Mouse (Mus musculus) cerebellum, adult 9-11 months (tissue): ENCODE results near the gene Prickle2.

ENCODE experiments used
- DNase-seq: peaks from one replicate; pipeline ENCODE4 v3.0.0; 2022

Gene Prickle2

DNA sequence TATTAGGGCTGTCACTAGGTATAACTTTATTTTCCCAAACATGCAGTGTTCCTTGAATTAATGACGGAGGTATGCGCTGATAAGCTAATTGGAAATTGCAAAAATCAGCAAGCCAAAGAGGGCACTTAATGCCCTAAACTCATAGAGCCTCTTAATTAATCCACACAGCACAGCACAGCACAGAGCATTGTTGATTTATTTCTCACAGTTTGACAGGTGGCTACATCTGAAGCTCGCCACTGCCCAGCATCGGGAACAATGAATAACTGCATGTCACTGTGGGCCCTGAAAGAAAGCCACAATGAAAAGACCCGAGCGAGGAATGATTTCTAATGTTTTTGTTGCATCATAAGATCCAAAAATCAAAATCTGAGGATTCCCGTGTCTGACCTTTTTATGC is 359.2 kb downstream of the Prickle2 start:
- no peak for DNase-seq

DNA sequence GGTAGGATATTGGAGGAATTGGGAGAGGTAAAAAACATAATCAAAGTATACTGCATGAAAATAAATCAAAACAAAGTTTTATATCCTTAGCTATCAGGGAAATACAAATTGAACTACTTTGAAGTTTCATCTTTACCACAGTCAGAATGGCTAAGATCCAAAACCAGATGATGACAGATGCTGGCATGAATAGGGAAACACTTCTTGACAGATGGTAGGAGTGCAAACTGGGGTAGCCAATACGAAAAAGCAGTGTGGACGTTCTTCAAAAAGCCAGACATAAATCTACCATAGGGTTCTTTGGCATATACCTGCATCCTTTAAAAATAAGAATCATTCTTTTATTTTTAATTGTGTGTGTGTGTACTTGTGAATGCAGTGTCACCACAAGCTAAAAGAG is 360.8 kb downstream of the Prickle2 start:
- no peak for DNase-seq

DNA sequence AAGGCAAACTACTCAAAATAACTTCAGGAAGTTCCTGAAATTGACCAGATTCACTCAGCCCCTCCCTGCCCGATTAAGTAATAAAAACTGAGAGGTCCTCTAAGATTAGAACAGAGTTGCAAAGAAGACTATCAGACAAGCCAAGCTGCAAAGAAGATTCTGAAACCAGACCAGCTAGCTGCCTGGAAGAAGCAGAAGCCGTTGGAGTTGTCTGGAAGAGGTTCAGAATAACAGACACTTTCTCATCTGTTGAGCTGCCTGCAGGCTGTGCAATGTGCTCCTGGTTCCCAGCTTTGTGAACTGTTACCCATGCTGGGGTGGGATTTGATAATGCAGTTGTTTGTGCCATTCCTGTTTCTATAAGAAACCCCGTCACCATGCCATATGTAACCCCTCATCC is 361.4 kb downstream of the Prickle2 start:
- DNase-seq, result no peak
